Mouse (Mus musculus) lung, postnatal 14 days (tissue): ENCODE measurements around the gene Ankzf1.
A peak's percentile ranks its signal among the peaks of the same experiment; 100 is the strongest.
"Not testable (repeated sequence)": the region's sequence is repeated elsewhere in the genome, so short reads cannot be mapped to it uniquely, and the experiment has no call there.

Source experiments
- DNase-seq: peaks from one replicate; pipeline ENCODE4 v3.0.0; 2021

Gene Ankzf1

GRCm38 (mm10) chr1:75227653-75228052 is 35.7 kb downstream of the Ankzf1 start:
- no peak for DNase-seq

- DNase-seq = no peak
These were observed 37.2 kb downstream of the Ankzf1 start for GRCm38 (mm10) chr1:75229158-75229557.

GRCm38 (mm10) chr1:75230335-75230994 is 38.5 kb downstream of the Ankzf1 start:
- no peak for DNase-seq

- no peak for DNase-seq
These were observed 39.3 kb downstream of the Ankzf1 start for GRCm38 (mm10) chr1:75231224-75231623.

GRCm38 (mm10) chr1:75231664-75232152 is 39.8 kb downstream of the Ankzf1 start, which contains the start of gene A630095N17Rik:
Gene A630095N17Rik, minus strand, starts transcription at chr1:75232102.
- no peak for DNase-seq

- not testable (repeated sequence) for DNase-seq
These were observed 40.5 kb downstream of the Ankzf1 start for GRCm38 (mm10) chr1:75232489-75232888.

GRCm38 (mm10) chr1:75234606-75235005 is 42.7 kb downstream of the Ankzf1 start:
- DNase-seq = peak; percentile 65

GRCm38 (mm10) chr1:75236117-75237050 is 44.4 kb downstream of the Ankzf1 start, which contains the start of gene Dnajb2:
Gene Dnajb2, plus strand, starts transcription at chr1:75236406.
- peak; percentile 87 for DNase-seq

GRCm38 (mm10) chr1:75239591-75239990 is 47.6 kb downstream of the Ankzf1 start:
- DNase-seq = no peak

GRCm38 (mm10) chr1:75243411-75243810 is 51.5 kb downstream of the Ankzf1 start:
- DNase-seq = no peak

GRCm38 (mm10) chr1:75244175-75244826 is 52.4 kb downstream of the Ankzf1 start:
- DNase-seq = no peak

- peak; percentile 34 for DNase-seq
These were observed 52.9 kb downstream of the Ankzf1 start for GRCm38 (mm10) chr1:75244836-75245235.

GRCm38 (mm10) chr1:75247071-75247930 is 55.4 kb downstream of the Ankzf1 start:
- no peak for DNase-seq

- peak; percentile 54 for DNase-seq
These were observed 56.3 kb downstream of the Ankzf1 start for GRCm38 (mm10) chr1:75248041-75248772.
